Mouse (Mus musculus) small intestine, adult 2 months (tissue): Measurements from ENCODE around the gene As3mt. TPM values are rescaled to one million over a fixed set of nuclear protein-coding genes. Genes with fewer than 3 reads are reported as not detected.
"Not testable (repeated sequence)": the region's sequence is repeated elsewhere in the genome, so short reads cannot be mapped to it uniquely, and the experiment has no call there.

ENCODE experiments used
- H3K27ac ChIP-seq: fragments of 200-500 bp; 2 replicates; pipeline ENCODE4 v1.5.1; 2012; ENCODE audit warnings: low read depth, low read length, control low read depth, inconsistent platforms; ENCODE audit not compliant: insufficient read depth
- H3K27me3 ChIP-seq: fragments of 200-500 bp; 2 replicates; pipeline ENCODE4 v1.6.1; 2012; ENCODE audit warnings: mild to moderate bottlenecking, moderate library complexity, low read length, inconsistent platforms; ENCODE audit not compliant: control insufficient read depth, insufficient read depth
- H3K36me3 ChIP-seq: fragments of 200-500 bp; 2 replicates; pipeline ENCODE4 v1.6.1; 2012; ENCODE audit warnings: mild to moderate bottlenecking, low read length, control low read depth, inconsistent platforms; ENCODE audit not compliant: control insufficient read depth, insufficient read depth
- H3K4me1 ChIP-seq: fragments of 200-500 bp; 2 replicates; pipeline ENCODE4 v1.6.1; 2012; ENCODE audit warnings: low read length, inconsistent platforms, mixed read lengths; ENCODE audit not compliant: control insufficient read depth, insufficient read depth, insufficient read length
- H3K4me3 ChIP-seq: fragments of 200-500 bp; 2 replicates; pipeline ENCODE4 v1.5.1; 2012; ENCODE audit warnings: low read depth, mild to moderate bottlenecking, control low read depth, inconsistent platforms, low read length, moderate library complexity
- CTCF ChIP-seq: fragments of 200-500 bp; IDR thresholded peaks from 2 replicates; pipeline ENCODE4 v1.5.1; 2012; ENCODE audit warnings: low read depth, mild to moderate bottlenecking, control low read depth, inconsistent platforms, low read length, moderate library complexity, mixed read lengths; ENCODE audit not compliant: insufficient replicate concordance, insufficient read length; ENCODE audit errors: extremely low read depth
- POLR2A ChIP-seq: fragments of 200-500 bp; IDR thresholded peaks from 2 replicates; pipeline ENCODE4 v1.6.1; 2012; ENCODE audit warnings: low read depth, mild to moderate bottlenecking, control low read depth, inconsistent platforms, low read length, moderate library complexity
- WGBS: fragments of 180-500 bp; shearing (Covaris S2); methylation state at CpG from one replicate; pipeline ENCODE4 v1.1.7; 2018; 5-methylcytosine and 5-hydroxymethylcytosine counted together
- polyA plus RNA-seq: library from polyadenylated mRNA; depleted of rRNA; stranded (reverse); fragments of >200 nt; gene quantifications from 2 replicates; pipeline ENCODE4 v1.2.3, GENCODE M21; 2012

Gene As3mt
- polyA plus RNA-seq, 1 experiment: 10.3 TPM

GRCm38 (mm10) chr19:46732673-46733072, 25.4 kb downstream of the As3mt start:
- peaks cover 17% of the 10 kb centered on the region for H3K4me1 ChIP-seq
- peaks cover 24% of the 10 kb centered on the region for H3K36me3 ChIP-seq
- not testable (repeated sequence) for H3K27me3 ChIP-seq, H3K4me3 ChIP-seq, H3K27ac ChIP-seq
- WGBS: 94% methylated on average over 5 of the region's 5 CpGs
- TF ChIP-seq CTCF: peak; percentile 16; the same call in 1 of the 2 replicates

DNA sequence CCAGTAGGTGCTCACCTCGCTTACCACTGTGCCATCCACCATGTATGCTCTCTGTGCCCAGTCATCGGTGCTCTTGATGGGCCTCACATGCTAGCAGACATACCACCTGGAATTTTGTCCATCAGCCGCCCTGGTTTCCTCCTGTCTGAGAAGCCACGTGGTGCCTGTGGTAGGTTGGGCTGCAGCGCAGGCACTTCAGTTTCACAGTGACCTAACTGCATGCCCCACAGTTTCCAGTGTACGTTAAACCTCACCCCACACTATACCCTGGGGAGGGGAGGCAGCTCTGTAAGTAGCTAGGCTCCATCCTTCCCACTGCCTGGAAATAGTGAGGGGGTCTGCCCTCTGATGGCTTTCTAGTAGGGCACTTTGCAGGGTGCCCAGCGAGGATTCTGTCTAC, 26.4 kb downstream of the As3mt start:
- H3K27ac ChIP-seq: no peak overlapping the region
- 92% methylated on average over 7 of the region's 7 CpGs for WGBS
- no peak for TF ChIP-seq POLR2A
- H3K27me3 ChIP-seq: no peaks in the 10 kb centered on the region
- no peak overlapping the region for H3K4me3 ChIP-seq
- H3K36me3 ChIP-seq: peaks cover 27% of the 10 kb centered on the region
- peaks cover 14% of the 10 kb centered on the region for H3K4me1 ChIP-seq

DNA sequence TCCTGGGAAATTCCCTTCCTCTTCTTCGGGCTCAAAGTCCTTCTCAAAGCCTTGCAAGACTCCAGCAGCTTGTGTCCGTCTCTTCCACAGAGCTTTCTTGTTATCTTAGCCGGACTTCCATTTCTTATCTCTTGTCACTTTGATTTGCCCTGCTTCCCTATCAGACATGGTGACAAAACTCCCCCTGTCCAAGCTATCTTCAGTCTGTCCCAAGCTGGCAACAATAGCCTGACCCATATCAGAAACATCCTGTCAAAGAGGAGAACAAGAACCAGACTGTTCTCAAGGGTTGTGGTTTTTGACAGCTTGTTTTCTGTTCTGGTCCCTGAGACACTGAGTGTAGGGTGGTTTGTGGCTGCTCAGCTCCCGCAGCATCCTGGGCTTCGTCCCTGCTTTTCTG, 28.0 kb downstream of the As3mt start:
- no peak for TF ChIP-seq POLR2A
- no peak for TF ChIP-seq CTCF
- 32% methylated on average over 5 of the region's 5 CpGs for WGBS
- Histone ChIP-seq H3K36me3 (peaks cover 29% of the 10 kb centered on the region), H3K4me3 (no peak overlapping the region), H3K4me1 (peaks cover 14% of the 10 kb centered on the region), H3K27me3 (no peaks in the 10 kb centered on the region), H3K27ac (no peak overlapping the region)

- Histone ChIP-seq H3K4me3 (no peak overlapping the region), H3K36me3 (peaks cover 27% of the 10 kb centered on the region), H3K27ac (no peak overlapping the region), H3K27me3 (no peaks in the 10 kb centered on the region), H3K4me1 (peaks cover 14% of the 10 kb centered on the region)
- TF ChIP-seq POLR2A (no peak), CTCF (no peak)
- WGBS: 73% methylated on average over 7 of the region's 7 CpGs
Observed at GRCm38 (mm10) chr19:46737106-46737505, 29.8 kb downstream of the As3mt start.

DNA sequence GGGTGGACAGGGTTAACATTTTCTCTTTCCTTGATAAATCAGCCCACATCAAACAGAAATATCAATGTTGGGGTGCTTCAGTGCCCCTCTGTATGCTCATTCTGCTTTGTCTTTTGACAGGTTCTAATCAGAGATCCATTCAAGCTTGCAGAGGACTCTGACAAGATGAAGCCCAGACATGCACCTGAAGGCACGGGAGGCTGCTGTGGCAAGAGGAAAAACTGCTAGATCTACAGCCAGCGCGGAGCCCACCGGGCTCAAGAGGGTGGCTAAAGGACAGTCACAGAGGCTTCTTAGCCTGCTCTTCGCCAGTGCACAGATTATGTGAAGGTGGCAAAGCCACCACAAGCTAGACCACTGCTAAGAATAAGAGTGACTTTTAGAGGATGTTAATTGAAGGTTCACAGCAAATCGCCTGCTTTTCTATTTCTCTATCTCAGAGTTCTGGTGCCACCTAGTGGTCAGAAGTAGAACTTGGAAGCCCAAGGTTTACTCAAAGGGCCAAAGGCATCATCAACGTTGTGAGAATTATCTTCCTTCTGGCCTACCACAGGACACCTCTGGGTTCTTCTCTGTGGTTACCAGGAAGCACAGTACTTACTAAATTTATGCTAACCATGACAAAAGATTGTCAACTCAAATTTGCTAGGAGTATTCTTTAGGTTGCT, 33.2 kb downstream of the As3mt start:
- Histone ChIP-seq H3K4me1 (peaks cover under 1% of the 10 kb centered on the region; the same call in 1 of the 2 replicates), H3K36me3 (peaks cover 18% of the 10 kb centered on the region), H3K27ac (no peak overlapping the region), H3K27me3 (no peaks in the 10 kb centered on the region), H3K4me3 (no peak overlapping the region)
- TF ChIP-seq POLR2A (no peak), CTCF (peak; percentile 23; the same call in 1 of the 2 replicates)
- WGBS: 56% methylated on average over 7 of the region's 7 CpGs

GRCm38 (mm10) chr19:46741574-46741973, 34.3 kb downstream of the As3mt start:
- 27% methylated on average over 6 of the region's 6 CpGs for WGBS
- TF ChIP-seq POLR2A (no peak), CTCF (peak; percentile 33; the same call in 1 of the 2 replicates)

DNA sequence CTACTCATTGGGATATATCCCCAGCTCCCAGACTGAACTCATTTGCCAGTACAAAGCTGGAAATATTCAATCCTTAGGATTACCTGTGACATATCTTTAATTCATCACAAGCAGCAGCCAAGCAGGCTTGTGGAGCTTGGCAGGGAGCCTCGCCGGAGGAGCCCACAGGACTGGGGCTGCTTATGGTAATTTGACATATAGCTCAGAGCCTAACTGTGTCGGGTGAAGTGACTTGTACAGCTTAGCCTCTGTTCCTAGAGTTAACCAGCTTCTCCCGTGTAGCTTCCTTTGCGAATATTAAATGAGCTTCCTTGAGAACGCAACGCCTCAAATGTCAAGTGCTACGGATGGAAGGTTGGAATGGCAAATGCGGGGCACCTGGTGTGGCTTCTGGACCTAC, 37.4 kb downstream of the As3mt start:
- Histone ChIP-seq H3K27ac (no peak overlapping the region), H3K27me3 (no peaks in the 10 kb centered on the region), H3K36me3 (peaks cover 2% of the 10 kb centered on the region), H3K4me3 (no peak overlapping the region), H3K4me1 (no peaks in the 10 kb centered on the region; the same call in 1 of the 2 replicates)
- TF ChIP-seq POLR2A: no peak
- TF ChIP-seq CTCF: no peak
- 77% methylated on average over 9 of the region's 9 CpGs for WGBS

More at GRCm38 (mm10) chr19:46741574-46741973, 34.3 kb downstream of the As3mt start:
- H3K4me1 ChIP-seq: no peaks in the 10 kb centered on the region; the same call in 1 of the 2 replicates
- H3K27me3 ChIP-seq: no peaks in the 10 kb centered on the region
- no peak overlapping the region for H3K4me3 ChIP-seq
- peaks cover 18% of the 10 kb centered on the region for H3K36me3 ChIP-seq
- H3K27ac ChIP-seq: no peak overlapping the region; the same call in 1 of the 2 replicates

GRCm38 (mm10) chr19:46747799-46748198, 40.5 kb downstream of the As3mt start:
- Histone ChIP-seq H3K27ac (no peak overlapping the region), H3K27me3 (no peaks in the 10 kb centered on the region; the same call in 1 of the 2 replicates), H3K4me3 (no peak overlapping the region), H3K4me1 (no peaks in the 10 kb centered on the region), H3K36me3 (no peaks in the 10 kb centered on the region)
- no peak for TF ChIP-seq CTCF
- no peak for TF ChIP-seq POLR2A
- WGBS: 76% methylated on average over 3 of the region's 3 CpGs
